Mouse (Mus musculus) heart, embryonic 14.5 days (tissue): Measurements from ENCODE around the gene Tiam1. TPM values are rescaled to one million over a fixed set of nuclear protein-coding genes. Genes with fewer than 3 reads are reported as not detected.

Experiments used
- ATAC-seq: fragments of 200-750 bp; cut with Nextera tagmentation; 2 replicates; pipeline ENCODE4 v1.8.0; 2017; ENCODE audit warnings: low read depth, moderate TSS enrichment; ENCODE audit not compliant: insufficient number of reproducible peaks, insufficient read depth, low FRiP score
- H3K27ac ChIP-seq, 2 experiments: fragments of 200-500 bp in 1 of 2; fragments of 300-500 bp in 1 of 2; sonication (generic) in 1 of 2; replicated peaks in 1 of 2; 2 replicates each; pipeline ENCODE4 v1.5.1; 2012 to 2014; ENCODE audit warnings: low read depth in 2 of 2, low read length in 2 of 2, control low read depth in 1 of 2, mild to moderate bottlenecking in 1 of 2, mixed read lengths in 1 of 2; ENCODE audit not compliant: control insufficient read depth in 1 of 2, insufficient read depth in 1 of 2
- H3K27me3 ChIP-seq: fragments of 300-500 bp; sonication (generic); 2 replicates; pipeline ENCODE4 v1.6.1; 2014; ENCODE audit warnings: mild to moderate bottlenecking, low read length, control low read depth; ENCODE audit not compliant: control insufficient read depth, insufficient read depth
- H3K36me3 ChIP-seq: fragments of 300-500 bp; sonication (generic); 2 replicates; pipeline ENCODE4 v1.6.1; 2014; ENCODE audit warnings: mild to moderate bottlenecking, control low read depth, low read length, mixed read lengths; ENCODE audit not compliant: control insufficient read depth, insufficient read depth
- H3K4me1 ChIP-seq, 2 experiments: fragments of 200-500 bp in 1 of 2; fragments of 300-500 bp in 1 of 2; sonication (generic) in 1 of 2; 2 replicates each; pipeline ENCODE4 v1.6.1; 2012 to 2014; ENCODE audit warnings: low read length in 2 of 2, control low read depth in 1 of 2, mixed read lengths in 1 of 2; ENCODE audit not compliant: control insufficient read depth in 2 of 2, insufficient read depth in 2 of 2
- H3K4me2 ChIP-seq: fragments of 300-500 bp; sonication (generic); 2 replicates; pipeline ENCODE4 v1.6.1; 2014; ENCODE audit warnings: mild to moderate bottlenecking, low read length
- H3K4me3 ChIP-seq, 2 experiments: fragments of 200-500 bp in 1 of 2; fragments of 300-500 bp in 1 of 2; sonication (generic) in 1 of 2; 2 replicates each; pipeline ENCODE4 v1.5.1; 2012 to 2014; ENCODE audit warnings: low read length in 2 of 2, mild to moderate bottlenecking in 2 of 2, control low read depth in 1 of 2, low read depth in 1 of 2, moderate library complexity in 1 of 2; ENCODE audit not compliant: control insufficient read depth in 1 of 2, insufficient read depth in 1 of 2
- H3K9ac ChIP-seq: fragments of 300-500 bp; sonication (generic); 2 replicates; pipeline ENCODE4 v1.6.1; 2014; ENCODE audit warnings: mild to moderate bottlenecking, low read length
- H3K9me3 ChIP-seq: fragments of 300-500 bp; sonication (generic); 2 replicates; pipeline ENCODE4 v1.6.1; 2016; ENCODE audit warnings: low read length, control low read depth; ENCODE audit not compliant: control insufficient read depth
- WGBS: fragments of 180-500 bp; shearing (Covaris S2); extraction: QIAGEN DNeasy Blood & Tissue Kit; methylation state at CpG from one replicate; pipeline ENCODE4 v1.1.7; 2014; 5-methylcytosine and 5-hydroxymethylcytosine counted together
- polyA plus RNA-seq: library from polyadenylated mRNA; unstranded; fragments of >200 nt; fragmentation: Nextera tagmentation; extraction: Ambion mirVana; gene quantifications from 2 replicates; pipeline ENCODE4 v1.2.1, GENCODE M21; 2014

Gene Tiam1
- polyA plus RNA-seq, 1 experiment from 2014 or later = 12.6 TPM

DNA sequence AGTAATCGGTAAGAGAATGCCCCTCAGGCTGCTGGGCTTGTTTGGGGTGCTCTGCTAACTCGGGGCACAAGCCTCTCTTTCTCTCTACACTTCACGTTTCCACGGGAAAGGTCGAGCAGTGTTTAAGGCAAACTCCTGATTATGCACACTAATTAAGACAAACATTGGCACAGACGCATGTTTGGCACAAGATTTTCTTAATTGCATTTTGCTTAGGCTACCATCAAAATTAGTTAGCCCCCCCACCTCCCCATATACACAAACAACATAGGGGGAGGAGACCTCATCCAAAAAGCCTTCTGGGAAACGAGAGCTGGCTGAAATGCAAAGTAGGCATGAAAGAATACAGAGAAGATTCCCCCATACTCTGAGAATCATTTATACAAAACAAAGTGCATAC is 148.4 kb downstream of the Tiam1 start:
- 93% methylated on average over 7 of the region's 7 CpGs for WGBS
- ATAC-seq = no peak
- no peak overlapping the region for H3K4me3 ChIP-seq

DNA sequence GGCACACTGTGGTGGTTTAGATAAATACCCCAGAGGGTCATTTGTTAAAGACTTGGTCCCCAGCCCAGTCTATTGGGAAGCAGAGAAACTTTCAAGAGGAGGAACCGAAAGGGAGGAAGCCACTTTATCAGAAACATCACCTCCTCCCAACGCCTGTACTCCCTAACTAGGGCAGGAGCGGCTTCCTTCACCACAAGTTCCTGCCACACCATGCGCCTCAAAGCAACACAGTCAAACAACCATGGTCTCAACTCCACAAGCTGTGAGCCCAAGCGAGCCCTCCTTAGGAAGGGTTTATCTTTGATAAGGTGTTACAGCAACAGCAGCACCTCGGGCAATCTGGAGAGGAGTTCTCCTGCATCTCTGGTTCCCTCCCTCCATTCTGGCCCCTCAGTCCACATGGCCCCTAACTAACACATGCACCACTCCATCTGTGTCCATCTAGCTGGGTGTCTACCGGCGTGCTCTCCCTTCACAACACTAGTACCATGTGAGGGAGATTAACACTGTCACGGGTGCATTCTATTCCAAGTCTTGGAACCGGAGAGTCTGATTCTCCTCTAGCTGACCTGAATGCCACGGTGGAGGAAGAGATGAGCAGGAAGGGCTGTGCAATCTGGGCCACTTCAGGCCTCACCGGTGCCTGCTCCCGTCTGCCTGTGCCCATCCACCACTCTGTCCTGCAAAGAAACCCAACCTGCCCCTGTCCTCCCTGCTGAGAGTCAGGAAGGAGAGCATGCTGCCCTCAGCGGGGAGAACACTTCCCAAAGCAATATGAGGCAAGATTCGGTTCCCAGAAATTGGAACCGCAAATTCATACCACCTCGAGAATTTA is 149.4 kb downstream of the Tiam1 start:
- no peaks in the 10 kb centered on the region for H3K36me3 ChIP-seq
- H3K27ac ChIP-seq = no peak overlapping the region
- H3K9me3 ChIP-seq = 0 out of 2 replicates have a peak, but pooled peaks cover 4% of the 10 kb centered on the region
- no peak overlapping the region for H3K4me3 ChIP-seq
- 69% methylated on average over 17 of the region's 17 CpGs for WGBS
- ATAC-seq = no peak
- no peak overlapping the region for H3K9ac ChIP-seq
- H3K4me2 ChIP-seq = no peak overlapping the region
- H3K27me3 ChIP-seq = no peaks in the 10 kb centered on the region
- peaks cover 9 to 10% of the 10 kb centered on the region in 2 experiments; a peak in 3 of 4 replicates for H3K4me1 ChIP-seq

More for the DNA sequence above, 148.4 kb downstream of the Tiam1 start:
- Histone ChIP-seq H3K4me1 (peaks cover 8 to 9% of the 10 kb centered on the region in 2 experiments; a peak in 2 of 4 replicates), H3K36me3 (no peaks in the 10 kb centered on the region), H3K9me3 (0 out of 2 replicates have a peak, but pooled peaks cover 4% of the 10 kb centered on the region), H3K27ac (no peak overlapping the region), H3K4me2 (no peak overlapping the region), H3K9ac (no peak overlapping the region), H3K27me3 (no peaks in the 10 kb centered on the region)

DNA sequence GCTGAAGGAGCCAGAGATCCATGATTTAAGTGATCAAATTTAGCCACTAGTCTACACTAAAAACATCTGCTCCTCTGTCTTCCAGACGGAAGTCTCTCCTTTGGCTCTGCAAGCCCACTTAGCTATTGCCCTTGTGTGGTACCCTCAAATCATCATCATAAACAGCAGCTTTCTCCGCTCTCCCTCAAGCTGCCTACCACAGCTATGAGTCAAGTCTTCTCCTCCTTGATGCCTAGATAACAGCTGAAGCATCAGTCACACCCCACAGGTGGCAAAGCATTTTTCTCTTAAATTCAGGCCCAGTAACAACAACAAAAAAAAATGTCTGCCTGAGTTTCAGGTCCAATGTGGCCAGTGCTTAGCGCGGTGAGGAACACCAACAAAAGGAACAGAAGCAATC is 150.1 kb downstream of the Tiam1 start:
- H3K4me3 ChIP-seq = no peak overlapping the region

DNA sequence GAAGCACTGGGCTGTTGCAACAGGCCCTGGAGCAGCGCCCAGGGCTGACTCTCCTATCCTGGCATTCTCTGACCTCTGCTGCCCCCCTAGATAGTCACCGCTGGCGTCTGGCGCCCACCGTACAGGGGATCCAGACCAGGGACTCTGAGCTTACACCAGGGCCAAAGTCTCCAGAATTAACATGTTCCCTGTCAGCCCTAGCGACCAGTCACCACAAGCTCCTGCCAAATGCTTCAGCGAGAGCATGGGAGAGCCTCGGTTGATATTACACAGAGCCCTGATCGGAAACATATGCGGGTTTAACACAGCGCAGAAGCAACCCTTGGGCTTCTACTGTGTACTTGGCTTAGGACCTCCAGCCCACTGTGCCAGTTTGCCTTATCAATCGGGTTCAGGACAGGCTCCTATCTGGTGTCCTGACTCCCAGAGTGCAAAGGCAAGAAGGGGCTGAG is 151.8 kb downstream of the Tiam1 start:
- Histone ChIP-seq H3K27me3 (no peaks in the 10 kb centered on the region), H3K27ac (peak overlapping the region; percentile 47 to 49), H3K4me1 (peaks cover 9 to 10% of the 10 kb centered on the region in 2 experiments; a peak in 3 of 4 replicates), H3K36me3 (no peaks in the 10 kb centered on the region), H3K9me3 (0 out of 2 replicates have a peak, but pooled peaks cover 4% of the 10 kb centered on the region), H3K4me2 (0 out of 2 replicates have a peak overlapping the region, but pooled peaks have one; percentile 13), H3K4me3 (no peak overlapping the region), H3K9ac (no peak overlapping the region)
- 39% methylated on average over 12 of the region's 12 CpGs for WGBS
- ATAC-seq = peak; percentile 53

More for the DNA sequence above, 150.1 kb downstream of the Tiam1 start:
- Histone ChIP-seq H3K9me3 (0 out of 2 replicates have a peak, but pooled peaks cover 4% of the 10 kb centered on the region), H3K27me3 (no peaks in the 10 kb centered on the region), H3K36me3 (no peaks in the 10 kb centered on the region), H3K9ac (no peak overlapping the region), H3K4me2 (no peak overlapping the region), H3K27ac (no peak overlapping the region), H3K4me1 (peaks cover 9 to 10% of the 10 kb centered on the region in 2 experiments; a peak in 3 of 4 replicates)
- 91% methylated on average over 4 of the region's 4 CpGs for WGBS
- ATAC-seq = no peak

DNA sequence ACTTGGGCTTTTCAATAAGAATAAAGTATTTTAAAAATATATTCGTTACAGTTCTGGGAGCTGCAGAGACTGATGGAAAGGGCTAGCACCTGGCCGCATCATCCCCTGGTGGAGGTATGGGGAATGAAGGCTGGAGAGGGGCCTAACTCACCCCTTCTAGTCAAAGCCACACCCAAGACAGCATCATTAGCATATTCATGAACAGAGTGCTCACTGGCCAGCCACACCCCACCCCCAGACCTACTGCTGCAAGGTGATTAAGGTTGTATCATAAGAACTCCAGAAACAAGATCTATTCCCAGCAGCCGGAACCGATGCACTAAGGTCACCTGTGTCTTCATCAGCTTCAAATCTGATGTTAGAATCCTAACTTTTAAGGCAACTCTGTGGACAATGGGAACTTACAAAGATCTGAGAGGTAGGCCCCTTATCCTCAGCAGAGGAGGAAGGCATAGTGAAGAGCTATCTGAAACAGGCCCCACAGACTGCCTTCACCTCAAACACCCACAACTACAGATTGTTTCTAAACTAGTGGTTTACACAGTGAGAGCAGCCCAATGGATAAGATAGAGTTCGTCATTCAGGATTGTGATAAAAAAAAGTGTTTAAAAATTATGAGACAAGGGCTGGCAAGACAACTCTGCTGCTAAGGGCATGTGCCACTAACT is 153.1 kb downstream of the Tiam1 start:
- Histone ChIP-seq H3K27me3 (no peaks in the 10 kb centered on the region), H3K36me3 (no peaks in the 10 kb centered on the region), H3K27ac (no peak overlapping the region), H3K4me3 (no peak overlapping the region), H3K9me3 (no peaks in the 10 kb centered on the region), H3K9ac (no peak overlapping the region), H3K4me2 (no peak overlapping the region), H3K4me1 (peaks cover 18 to 20% of the 10 kb centered on the region in 2 experiments)
- ATAC-seq = no peak
- WGBS = 79% methylated on average over 5 of the region's 5 CpGs

DNA sequence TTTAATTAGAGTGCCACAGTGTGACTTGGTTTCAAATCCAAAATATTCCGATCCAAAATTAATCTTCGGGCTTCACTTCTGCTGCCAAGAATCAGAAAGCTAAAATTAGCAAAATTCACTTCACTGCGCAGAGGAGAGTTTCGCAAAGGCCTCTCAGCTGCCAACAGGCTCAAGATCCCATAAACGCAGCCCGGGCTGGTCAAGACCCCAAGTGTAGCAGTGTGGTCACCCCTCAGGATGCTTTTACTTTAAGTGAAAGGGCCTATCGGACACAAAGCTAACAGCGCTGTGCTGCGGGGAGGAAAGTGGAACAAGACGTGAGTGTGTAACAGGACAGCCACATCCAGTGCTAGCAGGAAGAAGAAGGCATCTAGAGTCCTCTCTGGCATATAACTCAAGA is 153.8 kb downstream of the Tiam1 start:
- H3K4me3 ChIP-seq = no peak overlapping the region
- H3K4me2 ChIP-seq = no peak overlapping the region
- no peaks in the 10 kb centered on the region for H3K36me3 ChIP-seq
- no peak overlapping the region for H3K9ac ChIP-seq
- 74% methylated on average over 10 of the region's 10 CpGs for WGBS
- no peaks in the 10 kb centered on the region for H3K9me3 ChIP-seq
- no peak overlapping the region for H3K27ac ChIP-seq
- ATAC-seq = no peak
- H3K27me3 ChIP-seq = no peaks in the 10 kb centered on the region
- H3K4me1 ChIP-seq = peaks cover 18 to 21% of the 10 kb centered on the region in 2 experiments

DNA sequence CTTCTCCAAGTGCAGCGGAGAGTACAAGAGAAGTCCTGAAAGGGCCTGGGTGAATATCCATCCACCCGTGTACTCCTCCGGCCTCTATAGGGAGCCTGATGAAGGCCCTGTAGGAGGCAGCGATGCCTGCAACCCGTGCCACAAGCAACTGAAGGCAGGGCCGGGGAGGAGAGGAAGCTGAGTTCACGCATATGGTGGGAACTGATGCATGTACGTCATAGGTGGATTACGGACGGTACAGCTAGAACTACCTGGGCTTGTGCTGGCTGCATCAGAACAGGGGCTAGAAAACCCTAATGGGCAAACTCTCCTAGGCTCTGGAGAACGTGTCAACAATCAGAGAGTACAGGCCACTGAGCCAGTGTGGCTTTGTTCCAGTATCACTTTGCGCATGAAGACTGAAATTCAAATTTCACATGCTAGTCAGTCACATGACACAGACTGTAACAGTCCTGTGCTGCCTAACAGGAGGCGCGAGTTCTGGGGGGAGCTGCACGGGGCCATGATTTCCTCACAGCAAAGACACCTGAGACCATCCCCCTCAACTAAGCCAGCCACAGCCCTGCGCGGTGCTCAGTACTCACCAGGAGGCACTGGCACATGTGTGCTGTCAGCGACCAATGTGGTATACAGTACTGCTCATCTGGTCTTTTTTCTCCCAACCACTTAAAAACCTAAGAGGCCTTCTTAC is 156.8 kb downstream of the Tiam1 start:
- Histone ChIP-seq H3K9me3 (no peaks in the 10 kb centered on the region), H3K27ac (no peak overlapping the region), H3K4me1 (peaks cover 14 to 15% of the 10 kb centered on the region in 2 experiments), H3K4me2 (no peak overlapping the region), H3K9ac (no peak overlapping the region), H3K4me3 (no peak overlapping the region), H3K36me3 (no peaks in the 10 kb centered on the region), H3K27me3 (no peaks in the 10 kb centered on the region)
- no peak for ATAC-seq
- WGBS = 89% methylated on average over 18 of the region's 18 CpGs
